Comparison of ENCODE assay signal across 9 mouse cellular contexts in the genomic region with DNA sequence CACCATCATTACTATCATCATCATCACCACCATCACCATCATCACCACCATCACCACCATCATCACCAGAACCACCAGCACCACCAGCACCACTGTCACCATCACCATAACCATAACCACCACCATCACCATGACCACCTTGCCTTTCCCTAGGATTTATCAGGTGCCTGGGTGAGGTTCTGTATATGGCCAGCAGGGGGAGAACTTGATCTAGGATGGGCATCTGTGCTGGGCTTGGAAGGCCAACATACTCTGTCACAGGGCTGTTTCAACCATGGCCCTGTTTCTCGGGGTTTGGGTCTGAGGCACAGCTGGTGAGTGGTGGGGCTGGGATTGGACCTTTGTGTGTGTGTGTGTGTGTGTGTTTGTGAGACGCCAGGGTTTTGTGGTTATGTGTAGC. TPM values are rescaled to one million over a fixed set of nuclear protein-coding genes. Genes with fewer than 3 reads are reported as not detected.
DNase-seq lines count a peak whose midpoint lies in the region; ATAC-seq and TF ChIP-seq lines count a peak whose summit lies in the region.
"Had no signal": no experiment of that assay in that cellular context is flagged by ENCODE, and none has a peak within 500 bp of the region (broad histone marks: within the 10 kb centered on the region; RNA-seq: fewer than 3 reads in every experiment).

No protein-coding gene starts in this region.

- no peaks in the 10 kb centered on the region for H3K4me1 ChIP-seq in kidney, adult 2 months (ENCODE audit: control insufficient read depth, insufficient read depth, low read length)
- no peaks in the 10 kb centered on the region for H3K4me1 ChIP-seq in kidney, embryonic 16.5 days (ENCODE audit: insufficient read depth, low read length)

- intact Hi-C loops in gastrocnemius, postnatal 14 days (cut with DNase I; ENCODE audit: low total_unique reads): loop anchor here (5.0 kb wide), 1 partner anchor 51 kb away; no protein-coding TSS in a partner anchor

- no peaks in the 10 kb centered on the region for H3K9me3 ChIP-seq in kidney, embryonic 16.5 days (ENCODE audit: low read length)
- H3K9me3 ChIP-seq: limb, embryonic 13.5 days had no signal

- no peak overlapping the region for H3K9ac ChIP-seq in kidney, embryonic 16.5 days (replicated peaks; ENCODE audit: low read length)
- H3K9ac ChIP-seq: limb, embryonic 13.5 days had no signal

- WGBS in kidney, adult 2 months: 63% methylated on average over 2 of the region's 2 CpGs
- 59% methylated on average over 2 of the region's 2 CpGs for WGBS in kidney, embryonic 16.5 days

- no peak overlapping the region for H3K4me2 ChIP-seq in kidney, embryonic 16.5 days (replicated peaks; ENCODE audit: low read depth, low read length)
- H3K4me2 ChIP-seq: limb, embryonic 13.5 days had no signal

- DNase-seq in adrenal gland, postnatal 10 days: peak; percentile 71
- no peak for DNase-seq in adrenal gland, adult 8-10 months
- DNase-seq in kidney, adult 2 months: no peak
- peak; percentile 68 for DNase-seq in ES-CJ7 (ENCODE audit: low read depth, low spot score)
- peak; percentile 38 for DNase-seq in gastrocnemius, postnatal 14 days
- peak; percentile 85 for DNase-seq in thymus, postnatal 14 days

- no peaks in the 10 kb centered on the region for H3K27me3 ChIP-seq in kidney, adult 2 months (replicated peaks; ENCODE audit: control insufficient read depth, insufficient read depth, low read length)
- no peaks in the 10 kb centered on the region for H3K27me3 ChIP-seq in kidney, embryonic 16.5 days (ENCODE audit: insufficient read depth, low read length)
- H3K27me3 ChIP-seq: limb, embryonic 13.5 days had no signal

- no peak overlapping the region for H3K27ac ChIP-seq in kidney, adult 2 months (ENCODE audit: insufficient read depth, low read depth, low read length)
- H3K27ac ChIP-seq in kidney, embryonic 16.5 days (ENCODE audit: low read length): no peak overlapping the region
- H3K27ac ChIP-seq: limb, embryonic 13.5 days had no signal

- ATAC-seq in kidney, embryonic 16.5 days (ENCODE audit: low FRiP score, low TSS enrichment): no peak
- peak; percentile 76 for ATAC-seq in megakaryocyte-erythroid progenitor cell, adult 5-6 weeks (replicated peaks; ENCODE audit: low FRiP score, low TSS enrichment, poor library complexity, severe bottlenecking)

- TF ChIP-seq CTCF in kidney, adult 2 months (conservative IDR thresholded peaks at IDR 0.05; ENCODE audit: insufficient read depth, insufficient read length, low read depth, low read length): peak; percentile 30; the same call in 1 of the 2 replicates

- TF ChIP-seq POLR2A in kidney, adult 2 months (IDR thresholded peaks at IDR 0.05; ENCODE audit: low read depth, low read length): no peak

- no peak overlapping the region for H3K4me3 ChIP-seq in kidney, adult 2 months (ENCODE audit: insufficient read depth, low read depth, low read length)
- H3K4me3 ChIP-seq in kidney, embryonic 16.5 days (ENCODE audit: low read length): no peak overlapping the region
- H3K4me3 ChIP-seq: limb, embryonic 13.5 days had no signal

- no peaks in the 10 kb centered on the region for H3K36me3 ChIP-seq in kidney, adult 2 months (ENCODE audit: control insufficient read depth, insufficient read depth, low read length)
- H3K36me3 ChIP-seq in kidney, embryonic 16.5 days (ENCODE audit: insufficient read depth, low read length): no peaks in the 10 kb centered on the region
- H3K36me3 ChIP-seq: limb, embryonic 13.5 days had no signal

RNA-seq across cellular contexts. Expression of a gene that starts 16.6 kb away (rescaled TPM):
- total RNA-seq in adrenal gland, postnatal 10 days (2021): 10 to 100 TPM; 24.6 to 30.4 TPM
- total RNA-seq in adrenal gland, adult 8-10 months (2022): 10 to 100 TPM; 21.1 to 57.8 (median 37.6) TPM
- 35.6 and 79.8 TPM in 2 replicates for polyA plus RNA-seq in kidney, adult 2 months (2012; rRNA removed)
- polyA plus RNA-seq in kidney, embryonic 16.5 days (2015; fragmentation: Nextera tagmentation; extraction: Ambion mirVana): 21.6 and 25.9 TPM in 2 replicates
- total RNA-seq in gastrocnemius, postnatal 14 days (2021): 1 to 10 TPM; 8.0 to 8.1 TPM
- 111 and 132 TPM in 2 replicates for total RNA-seq in megakaryocyte-erythroid progenitor cell, adult 5-6 weeks (2014; fragmentation: Nextera tagmentation)
- 33.5 and 41.8 TPM in 2 replicates for total RNA-seq in megakaryocyte-erythroid progenitor cell, adult 5-6 weeks (2017)

RNA-seq across cellular contexts. Expression of a gene that starts 47.8 kb away (rescaled TPM):
- not detected for total RNA-seq in adrenal gland, postnatal 10 days (2021)
- not detected for total RNA-seq in adrenal gland, adult 8-10 months (2022)
- 0.06 TPM in 1 of 2 replicates, not detected in the other for polyA plus RNA-seq in kidney, adult 2 months (2012; rRNA removed)
- polyA plus RNA-seq in kidney, embryonic 16.5 days (2015; fragmentation: Nextera tagmentation; extraction: Ambion mirVana): 0.52 and 0.59 TPM in 2 replicates
- not detected for total RNA-seq in gastrocnemius, postnatal 14 days (2021)
- not detected in 2 replicates for total RNA-seq in megakaryocyte-erythroid progenitor cell, adult 5-6 weeks (2014; fragmentation: Nextera tagmentation)
- total RNA-seq in megakaryocyte-erythroid progenitor cell, adult 5-6 weeks (2017): not detected in 2 replicates

Comparison
In these comparisons a context has a peak if more than half of its experiments do, and no peak if none do; other contexts are left out.
1. DNase-seq: peak in adrenal gland, postnatal 10 days (single experiment), ES-CJ7 (single experiment), gastrocnemius, postnatal 14 days (single experiment) and thymus, postnatal 14 days (single experiment); none in adrenal gland, adult 8-10 months (single experiment) and kidney, adult 2 months (single experiment).